Mouse (Mus musculus): Measurements from ENCODE around the gene Cd63. TPM values are rescaled to one million over a fixed set of nuclear protein-coding genes. Genes with fewer than 3 reads are reported as not detected.

Gene Cd63
- polyA plus RNA-seq, 1 experiment from 2014 or later, result 195 TPM

Other genes starting within 250 kb of the Cd63 start
- gene Suox, start 226.9 kb upstream of the Cd63 start, polyA plus RNA-seq (2016; fragmentation: Nextera tagmentation; extraction: Ambion mirVana), result 13.9 and 14.9 TPM in 2 replicates
- 73.3 and 86.3 TPM in 2 replicates for gene Rab5b, start 204.7 kb upstream of the Cd63 start, polyA plus RNA-seq (2016; fragmentation: Nextera tagmentation; extraction: Ambion mirVana)
- gene Pmel, start 196.8 kb upstream of the Cd63 start, polyA plus RNA-seq (2016; fragmentation: Nextera tagmentation; extraction: Ambion mirVana), result 3.9 and 6.7 TPM in 2 replicates
- 107 and 110 TPM in 2 replicates for gene Cdk2, start 196.0 kb upstream of the Cd63 start, polyA plus RNA-seq (2016; fragmentation: Nextera tagmentation; extraction: Ambion mirVana)
- gene Dgka, start 156.1 kb upstream of the Cd63 start, polyA plus RNA-seq (2016; fragmentation: Nextera tagmentation; extraction: Ambion mirVana), result 3.7 and 4.7 TPM in 2 replicates
- 56.6 and 59.1 TPM in 2 replicates for gene Pym1, start 153.1 kb upstream of the Cd63 start, polyA plus RNA-seq (2016; fragmentation: Nextera tagmentation; extraction: Ambion mirVana)
- gene Mmp19, start 110.1 kb upstream of the Cd63 start, polyA plus RNA-seq (2016; fragmentation: Nextera tagmentation; extraction: Ambion mirVana), result 0.44 and 0.66 TPM in 2 replicates
- gene Dnajc14, start 96.9 kb upstream of the Cd63 start, polyA plus RNA-seq (2016; fragmentation: Nextera tagmentation; extraction: Ambion mirVana), result 50.7 and 57.8 TPM in 2 replicates
- gene Tmem198b, start 96.6 kb upstream of the Cd63 start, polyA plus RNA-seq (2016; fragmentation: Nextera tagmentation; extraction: Ambion mirVana), result 22.1 and 24.3 TPM in 2 replicates
- gene Sarnp, start 83.7 kb upstream of the Cd63 start, polyA plus RNA-seq (2016; fragmentation: Nextera tagmentation; extraction: Ambion mirVana), result 260 and 264 TPM in 2 replicates
- 82.0 and 100 TPM in 2 replicates for gene Ormdl2, start 79.3 kb upstream of the Cd63 start, polyA plus RNA-seq (2016; fragmentation: Nextera tagmentation; extraction: Ambion mirVana)
- gene Gdf11, start 9.3 kb upstream of the Cd63 start, polyA plus RNA-seq (2016; fragmentation: Nextera tagmentation; extraction: Ambion mirVana), result 9.5 and 10.5 TPM in 2 replicates
- 13.3 and 14.9 TPM in 2 replicates for gene Rdh5, start 21.9 kb downstream of the Cd63 start, polyA plus RNA-seq (2016; fragmentation: Nextera tagmentation; extraction: Ambion mirVana)
- gene Bloc1s1, start 23.0 kb downstream of the Cd63 start, polyA plus RNA-seq (2016; fragmentation: Nextera tagmentation; extraction: Ambion mirVana), result 216 and 236 TPM in 2 replicates
- 1.7 and 1.9 TPM in 2 replicates for gene Itga7, start 32.8 kb downstream of the Cd63 start, polyA plus RNA-seq (2016; fragmentation: Nextera tagmentation; extraction: Ambion mirVana)
- not detected in 2 replicates for gene Mettl7b, start 60.0 kb downstream of the Cd63 start, polyA plus RNA-seq (2016; fragmentation: Nextera tagmentation; extraction: Ambion mirVana)
- gene Olfr9, start 88.4 kb downstream of the Cd63 start, polyA plus RNA-seq (2016; fragmentation: Nextera tagmentation; extraction: Ambion mirVana), result not detected in 2 replicates
- gene Olfr763, start 109.8 kb downstream of the Cd63 start, polyA plus RNA-seq (2016; fragmentation: Nextera tagmentation; extraction: Ambion mirVana), result not detected in 2 replicates
- gene Olfr764-ps1, start 138.9 kb downstream of the Cd63 start, polyA plus RNA-seq (2016; fragmentation: Nextera tagmentation; extraction: Ambion mirVana), result not detected in 2 replicates
- not detected in 2 replicates for gene Olfr765, start 149.0 kb downstream of the Cd63 start, polyA plus RNA-seq (2016; fragmentation: Nextera tagmentation; extraction: Ambion mirVana)
- not detected in 2 replicates for gene Olfr766-ps1, start 168.0 kb downstream of the Cd63 start, polyA plus RNA-seq (2016; fragmentation: Nextera tagmentation; extraction: Ambion mirVana)
- not detected in 2 replicates for gene Olfr767, start 181.9 kb downstream of the Cd63 start, polyA plus RNA-seq (2016; fragmentation: Nextera tagmentation; extraction: Ambion mirVana)
- not detected in 2 replicates for gene Olfr768, start 198.4 kb downstream of the Cd63 start, polyA plus RNA-seq (2016; fragmentation: Nextera tagmentation; extraction: Ambion mirVana)
- gene Olfr769, start 216.9 kb downstream of the Cd63 start, polyA plus RNA-seq (2016; fragmentation: Nextera tagmentation; extraction: Ambion mirVana), result not detected in 2 replicates
- not detected in 2 replicates for gene Olfr770, start 238.0 kb downstream of the Cd63 start, polyA plus RNA-seq (2016; fragmentation: Nextera tagmentation; extraction: Ambion mirVana)

Data from midbrain, embryonic 10.5 days (tissue).